Comparison of ENCODE assay signal across 10 mouse cellular contexts in the genomic region with DNA sequence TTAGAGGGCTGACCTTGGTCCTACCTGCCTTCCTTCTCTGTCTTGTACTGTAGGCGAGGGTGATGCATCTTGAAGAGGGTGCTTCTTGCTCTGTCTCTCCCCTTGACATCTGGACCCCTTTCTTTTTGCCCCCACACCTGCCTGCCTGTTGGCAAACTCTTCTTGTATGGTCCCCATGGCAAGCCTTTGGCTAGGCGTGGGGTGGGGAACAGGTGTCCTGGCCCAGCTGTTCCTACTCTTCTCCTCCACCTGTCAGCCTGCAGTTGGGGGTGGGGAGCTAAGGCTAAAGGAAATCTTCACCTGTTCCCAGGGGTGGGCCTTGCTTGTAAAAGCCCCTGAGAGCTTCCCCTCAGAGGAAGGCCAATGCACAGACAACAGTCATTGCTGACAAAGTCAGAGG. TPM values are rescaled to one million over a fixed set of nuclear protein-coding genes. Genes with fewer than 3 reads are reported as not detected.
DNase-seq lines count a peak whose midpoint lies in the region; ATAC-seq and TF ChIP-seq lines count a peak whose summit lies in the region.
"Had no signal": no experiment of that assay in that cellular context is flagged by ENCODE, and none has a peak within 500 bp of the region (broad histone marks: within the 10 kb centered on the region; RNA-seq: fewer than 3 reads in every experiment).

No protein-coding gene starts in this region.

- peaks cover 7% of the 10 kb centered on the region for H3K36me3 ChIP-seq in heart, embryonic 14.5 days (ENCODE audit: control insufficient read depth, insufficient read depth, low read length)
- H3K36me3 ChIP-seq in C2C12 (ENCODE audit: control insufficient read depth, insufficient read depth), result peaks cover 14% of the 10 kb centered on the region
- peaks cover 5% of the 10 kb centered on the region for H3K36me3 ChIP-seq in liver, postnatal 0 days (replicated peaks; ENCODE audit: insufficient read depth, low read length)

- no peak overlapping the region for H3K4me3 ChIP-seq in heart, embryonic 14.5 days (ENCODE audit: control insufficient read depth in 1 of 2, insufficient read depth in 1 of 2, low read depth in 1 of 2, low read length in 2 of 2)
- no peak overlapping the region for H3K4me3 ChIP-seq in C2C12 (ENCODE audit: insufficient read depth, poor library complexity, severe bottlenecking)
- H3K4me3 ChIP-seq in liver, postnatal 0 days (ENCODE audit: low read depth, low read length), result no peak overlapping the region

- ATAC-seq in heart, embryonic 14.5 days (ENCODE audit: insufficient number of reproducible peaks, insufficient read depth, low FRiP score, low read depth), result no peak
- no peak for ATAC-seq in liver, postnatal 0 days

- H3K4me2 ChIP-seq in heart, embryonic 14.5 days (ENCODE audit: low read length), result peak overlapping the region; percentile 74; the same call in 1 of the 2 replicates
- peak overlapping the region; percentile 53; the same call in 1 of the 2 replicates for H3K4me2 ChIP-seq in liver, postnatal 0 days (ENCODE audit: low read depth, low read length)

- peak overlapping the region; percentile 38 to 100; a peak in 3 of 4 replicates for H3K27ac ChIP-seq in heart, embryonic 14.5 days (replicated peaks in 1 of 2; ENCODE audit: control insufficient read depth in 1 of 2, insufficient read depth in 1 of 2, low read depth in 2 of 2, low read length in 2 of 2)
- H3K27ac ChIP-seq in liver, postnatal 0 days (ENCODE audit: low read depth), result peak overlapping the region; percentile 97

- peaks cover 66 to 86% of the 10 kb centered on the region in 2 experiments for H3K4me1 ChIP-seq in heart, embryonic 14.5 days (ENCODE audit: control insufficient read depth in 2 of 2, insufficient read depth in 2 of 2, low read length in 2 of 2)
- H3K4me1 ChIP-seq in liver, postnatal 0 days (ENCODE audit: insufficient read depth), result peaks cover 89% of the 10 kb centered on the region

- no peaks in the 10 kb centered on the region for H3K27me3 ChIP-seq in heart, embryonic 14.5 days (ENCODE audit: control insufficient read depth, insufficient read depth, low read length)
- no peaks in the 10 kb centered on the region for H3K27me3 ChIP-seq in C2C12 (ENCODE audit: control insufficient read depth, insufficient read depth, insufficient read length)
- H3K27me3 ChIP-seq in liver, postnatal 0 days (ENCODE audit: insufficient read depth, low read length), result no peaks in the 10 kb centered on the region

- H3K79me3 ChIP-seq in C2C12 (ENCODE audit: low read depth), result peaks cover 93% of the 10 kb centered on the region

- H3K9ac ChIP-seq in heart, embryonic 14.5 days (ENCODE audit: low read length), result peak overlapping the region; percentile 81; the same call in 1 of the 2 replicates
- peak overlapping the region; percentile 38; the same call in 1 of the 2 replicates for H3K9ac ChIP-seq in liver, postnatal 0 days (replicated peaks)

- no peak for TF ChIP-seq EP300 in liver, postnatal 0 days (IDR thresholded peaks at IDR 0.05; ENCODE audit: low read depth)

- TF ChIP-seq CTCF in C2C12 (IDR thresholded peaks at IDR 0.05; ENCODE audit: control insufficient read depth, insufficient read depth, insufficient read length), result no peak
- no peak for TF ChIP-seq CTCF in liver, postnatal 0 days (IDR thresholded peaks at IDR 0.05; ENCODE audit: low read depth)

- peak; percentile 55 for DNase-seq in cerebellum, adult 11-12 months
- no peak for DNase-seq in cerebellum, postnatal 4 days (ENCODE audit: low spot score in 2 of 2)
- DNase-seq in heart, postnatal 4 days, result no peak
- DNase-seq in liver, postnatal 0 days, result no peak
- no peak for DNase-seq in embryo, embryonic 10 days (ENCODE audit: low spot score)
- DNase-seq in frontal cortex, postnatal 14 days (ENCODE audit: low spot score in 2 of 2), result no peak
- DNase-seq: kidney, postnatal 25 days; right cerebral cortex, postnatal 25 days had no signal

- 76% methylated on average over 2 of the region's 2 CpGs for WGBS in heart, embryonic 14.5 days
- 64% methylated on average over 2 of the region's 2 CpGs for WGBS in liver, postnatal 0 days (ENCODE audit: insufficient replicate concordance)

- peaks cover 100% of the 10 kb centered on the region for H3K79me2 ChIP-seq in C2C12 (ENCODE audit: control insufficient read depth, insufficient read depth)

- H3K9me3 ChIP-seq in heart, embryonic 14.5 days (ENCODE audit: control insufficient read depth, low read length), result no peaks in the 10 kb centered on the region
- no peaks in the 10 kb centered on the region for H3K9me3 ChIP-seq in liver, postnatal 0 days (ENCODE audit: low read length)

- H3ac ChIP-seq in C2C12 (ENCODE audit: control insufficient read depth, insufficient read length, low read depth), result no peak overlapping the region

TF ChIP-seq in C2C12, 6 proteins besides CTCF, POLR2A, EP300 and RAD21:
- no peak for TF ChIP-seq USF1 (IDR thresholded peaks at IDR 0.05; ENCODE audit: low read depth)
- TF ChIP-seq FOSL1 (IDR thresholded peaks at IDR 0.05; ENCODE audit: insufficient read depth, low read length, poor library complexity, severe bottlenecking), result no peak
- peak; percentile 70 for TF ChIP-seq MYOD1 (IDR thresholded peaks at IDR 0.05; ENCODE audit: control insufficient read depth, insufficient read length, low read depth)
- TF ChIP-seq MAX (IDR thresholded peaks at IDR 0.05), result no peak
- TF ChIP-seq MYOG (IDR thresholded peaks at IDR 0.05; ENCODE audit: control insufficient read depth, extremely low read depth, insufficient read length), result no peak
- TF ChIP-seq CEBPB (IDR thresholded peaks at IDR 0.05; ENCODE audit: low read depth), result no peak
TF ChIP-seq in C2C12: peak in this region for 1.

RNA-seq across cellular contexts. Expression of gene Mef2d, which starts 5.3 kb away (rescaled TPM):
- polyA plus RNA-seq in heart, embryonic 14.5 days (2014; fragmentation: Nextera tagmentation; extraction: Ambion mirVana), result 52.1 and 52.7 TPM in 2 replicates
- total RNA-seq in heart, postnatal 4 days (2021), result 100 to 1,000 TPM; 115 to 120 TPM
- polyA plus RNA-seq in C2C12 (2012; fragmentation: generic; extraction: Trizol), result 35.3 TPM
- 5.7 and 6.4 TPM in 2 replicates for polyA plus RNA-seq in liver, postnatal 0 days (2015; fragmentation: Nextera tagmentation; extraction: Ambion mirVana)
